Mouse (Mus musculus): ENCODE data around the gene Fryl.
"Not testable (repeated sequence)": the region's sequence is repeated elsewhere in the genome, so short reads cannot be mapped to it uniquely, and the experiment has no call there.

Gene Fryl

DNA sequence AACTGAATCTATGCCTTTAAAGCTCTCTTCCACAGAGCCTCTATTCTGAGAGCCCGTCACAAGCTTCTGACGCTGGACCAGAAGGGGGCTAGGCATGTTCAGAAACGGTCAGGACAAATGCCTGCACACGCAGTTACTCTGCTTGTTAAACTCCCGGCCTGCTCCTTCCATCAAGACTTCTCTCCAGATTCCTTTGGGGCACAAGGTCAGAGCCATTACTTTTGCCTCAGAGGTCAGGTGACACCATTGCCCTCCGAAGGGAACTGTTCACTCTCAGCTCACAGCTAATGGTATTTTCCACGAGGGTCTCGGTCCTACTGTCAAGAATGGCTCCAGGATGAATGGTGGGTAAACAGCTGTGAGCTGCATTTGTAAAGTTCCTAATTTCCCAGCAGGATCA, 164.2 kb downstream of the Fryl start:
- DNase-seq (ENCODE audit: low spot score) = no peak

DNA sequence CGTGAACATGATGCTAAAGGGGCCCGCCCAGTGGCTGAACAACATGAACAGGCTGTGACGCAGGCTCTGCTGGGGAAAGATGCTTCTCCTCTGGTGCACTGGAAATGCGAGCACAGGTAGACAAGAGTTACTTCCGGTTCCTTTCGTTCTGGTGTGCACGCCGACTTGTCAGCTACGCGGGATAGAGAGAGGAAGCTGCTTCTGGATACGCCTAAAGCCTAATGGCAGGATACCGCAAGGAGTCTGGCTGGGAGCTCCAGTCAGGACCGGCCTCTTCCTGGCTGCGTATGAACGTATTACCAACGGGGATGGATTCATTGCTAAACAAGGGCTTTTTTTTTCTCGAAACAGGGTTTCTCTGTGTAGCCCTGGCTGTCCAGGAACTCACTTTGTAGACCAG, 167.3 kb downstream of the Fryl start:
- DNase-seq (ENCODE audit: low spot score) = no peak

DNA sequence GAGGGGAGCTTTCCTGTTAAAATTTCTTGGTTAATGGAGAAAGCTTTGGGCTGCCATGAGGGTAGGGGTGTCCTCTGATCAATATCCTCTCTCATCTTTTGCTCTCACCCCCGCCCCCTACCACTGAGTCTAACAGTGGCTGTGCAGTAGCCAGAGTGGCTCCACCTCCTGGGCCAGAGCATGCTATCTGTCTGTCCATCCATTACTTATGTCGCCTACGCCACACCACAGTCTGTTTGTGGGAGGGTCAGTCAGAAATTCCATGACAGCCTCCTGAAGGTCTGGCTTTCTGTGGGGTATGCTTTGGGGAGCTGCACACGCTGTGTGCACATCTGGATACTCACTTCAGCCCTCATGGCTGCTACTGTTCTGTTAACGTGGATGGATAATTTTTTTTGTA, 174.9 kb downstream of the Fryl start:
- no peak for DNase-seq (ENCODE audit: low spot score)

DNA sequence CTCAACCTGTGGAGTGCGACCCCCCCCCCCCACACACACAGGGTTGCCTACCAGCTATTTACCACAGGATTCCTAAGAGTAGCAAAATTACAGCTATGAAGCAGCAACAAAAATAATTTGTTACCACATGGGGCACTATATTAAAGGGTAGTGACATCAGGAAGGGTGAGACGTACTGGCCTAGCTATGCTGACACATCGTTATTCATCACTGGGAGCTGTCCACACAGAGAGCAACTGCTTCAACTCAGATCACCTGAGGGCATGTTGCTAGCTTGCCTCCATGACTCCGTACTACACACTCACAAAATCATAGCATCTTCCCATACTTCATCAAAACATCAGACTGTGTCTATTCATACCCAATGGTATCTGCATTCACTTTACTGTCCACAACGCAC, 176.6 kb downstream of the Fryl start:
- no peak for DNase-seq (ENCODE audit: low spot score)

DNA sequence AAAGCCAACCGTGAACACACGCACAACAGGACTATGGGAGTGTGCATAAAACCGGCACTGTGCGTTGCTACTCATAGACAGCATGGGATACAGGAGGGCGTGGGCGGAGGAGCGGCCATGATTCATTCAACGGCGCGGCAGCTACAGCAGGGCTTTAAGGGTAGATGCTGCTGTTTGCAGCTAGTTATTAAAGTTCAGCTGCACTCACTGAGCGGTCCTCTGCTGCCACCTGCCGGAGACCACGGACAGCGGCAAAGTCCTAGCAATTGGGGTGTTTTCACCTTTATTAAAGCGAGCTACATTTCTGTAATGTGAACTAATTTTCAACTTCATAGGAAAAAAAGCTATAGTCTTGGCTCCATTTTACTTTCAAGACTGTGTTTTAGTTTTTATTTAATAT, 185.1 kb downstream of the Fryl start:
- DNase-seq (ENCODE audit: low spot score) = peak; percentile 45

DNA sequence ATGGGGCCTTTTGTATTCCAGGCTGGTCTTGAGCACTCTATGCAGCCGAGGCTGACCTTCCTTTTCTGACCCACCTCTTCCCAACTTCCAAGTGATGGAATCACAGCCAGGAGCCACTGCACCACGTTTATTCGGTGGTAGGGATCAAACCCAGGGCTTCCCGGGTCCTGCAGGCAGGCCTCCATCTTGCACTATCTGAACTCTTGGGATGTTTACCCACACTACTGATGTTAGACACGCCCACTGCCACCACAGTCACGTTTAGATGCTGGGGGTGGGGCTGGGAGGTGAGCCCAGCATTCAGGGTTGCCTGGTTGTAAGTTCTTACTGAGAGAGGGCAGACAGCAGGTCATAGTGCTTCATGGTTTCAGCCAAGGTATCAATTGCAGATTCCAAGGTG, 189.5 kb downstream of the Fryl start:
- no peak for DNase-seq (ENCODE audit: low spot score)

DNA sequence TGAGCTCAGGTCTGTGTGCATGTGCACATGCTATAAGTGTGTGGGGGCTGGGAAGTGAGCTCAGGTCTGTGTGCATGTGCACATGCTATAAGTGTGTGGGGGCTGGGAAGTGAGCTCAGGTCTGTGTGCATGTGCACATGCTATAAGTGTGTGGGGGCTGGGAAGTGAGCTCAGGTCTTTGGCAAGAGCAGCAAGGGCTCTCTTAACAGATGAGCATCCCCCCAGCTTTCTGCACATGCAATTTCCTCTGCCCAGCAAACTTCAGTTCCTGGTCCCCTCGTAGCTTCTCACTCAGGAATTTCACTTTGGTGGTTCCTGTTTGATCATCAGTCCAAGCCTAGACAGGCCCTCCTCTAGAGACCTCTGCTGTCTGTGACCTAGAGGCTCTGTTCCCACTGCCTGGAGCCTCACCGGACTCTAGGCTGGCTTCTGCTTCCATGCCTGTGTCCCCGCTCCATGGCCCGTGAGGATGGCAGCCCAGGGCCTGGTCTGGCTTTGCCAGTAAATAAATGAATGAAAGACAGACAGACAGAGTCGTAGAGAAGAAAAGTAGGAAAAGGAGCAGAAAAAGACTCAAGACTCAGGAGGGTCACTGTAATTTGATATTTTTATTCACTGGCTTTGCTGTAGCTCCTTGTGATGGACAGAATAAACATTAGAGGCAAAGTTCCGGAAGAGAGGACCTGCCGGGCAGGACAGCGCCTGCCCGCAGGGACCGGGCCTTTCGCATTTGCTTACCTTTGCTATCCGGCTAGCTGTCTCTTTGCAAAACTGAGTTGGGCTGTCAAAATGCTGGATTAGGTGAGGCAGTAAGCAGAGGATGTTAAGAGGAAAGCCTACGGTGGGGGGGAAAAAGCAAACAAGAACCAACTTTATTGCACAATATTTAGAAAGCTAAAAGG, 192.4 kb downstream of the Fryl start:
- no peak for DNase-seq (ENCODE audit: low spot score)

DNA sequence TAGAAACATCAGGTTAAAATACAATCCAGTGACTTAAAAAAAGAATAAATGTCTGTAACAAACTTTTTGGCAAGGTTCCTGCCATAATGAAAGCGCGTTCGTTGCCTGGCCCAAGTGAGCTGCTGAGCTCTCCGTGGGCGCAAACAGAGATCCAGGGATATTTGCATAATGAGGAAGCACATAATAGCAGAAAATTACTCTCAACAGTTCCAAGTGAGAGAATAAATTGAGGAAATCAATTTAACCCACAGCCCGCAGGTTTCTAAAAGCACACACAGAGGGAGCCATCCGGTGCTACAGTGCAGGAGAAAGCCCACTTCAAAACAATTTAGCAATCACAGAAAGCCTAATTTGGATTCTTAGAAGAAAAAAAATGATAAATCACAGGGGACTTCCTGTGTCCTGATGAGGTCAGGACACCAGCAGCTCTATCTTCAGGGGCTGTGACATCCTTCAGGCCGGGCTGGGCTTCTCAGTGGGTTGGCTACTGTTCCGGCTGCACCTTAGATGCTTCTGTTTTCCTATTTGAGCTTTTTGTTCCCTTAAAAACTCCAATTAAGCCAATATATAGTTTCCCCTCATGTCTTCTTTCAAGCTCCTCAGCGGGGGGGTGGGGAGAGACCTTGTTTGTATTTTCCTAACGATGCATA, 194.8 kb downstream of the Fryl start:
- DNase-seq (ENCODE audit: low spot score) = no peak

DNA sequence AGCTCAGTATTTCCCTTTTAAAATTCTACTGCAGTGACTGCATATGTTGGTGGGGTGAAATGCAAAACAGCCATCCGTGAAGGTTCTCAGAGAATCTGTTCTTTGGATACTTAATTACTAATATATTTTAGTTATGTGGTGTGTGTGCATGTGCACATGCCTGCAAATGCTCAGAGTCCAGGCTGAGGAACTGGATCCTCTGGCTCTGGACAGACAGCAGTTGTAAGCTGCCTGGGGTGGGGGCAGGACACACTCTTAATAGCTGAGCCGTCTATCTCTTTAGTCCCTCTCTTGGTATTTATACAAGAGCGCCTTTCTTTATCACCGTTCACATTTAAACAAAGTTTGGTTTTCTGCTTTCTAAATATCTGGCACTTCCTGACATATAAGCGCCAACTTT, 199.5 kb downstream of the Fryl start:
- no peak for DNase-seq (ENCODE audit: low spot score)

DNA sequence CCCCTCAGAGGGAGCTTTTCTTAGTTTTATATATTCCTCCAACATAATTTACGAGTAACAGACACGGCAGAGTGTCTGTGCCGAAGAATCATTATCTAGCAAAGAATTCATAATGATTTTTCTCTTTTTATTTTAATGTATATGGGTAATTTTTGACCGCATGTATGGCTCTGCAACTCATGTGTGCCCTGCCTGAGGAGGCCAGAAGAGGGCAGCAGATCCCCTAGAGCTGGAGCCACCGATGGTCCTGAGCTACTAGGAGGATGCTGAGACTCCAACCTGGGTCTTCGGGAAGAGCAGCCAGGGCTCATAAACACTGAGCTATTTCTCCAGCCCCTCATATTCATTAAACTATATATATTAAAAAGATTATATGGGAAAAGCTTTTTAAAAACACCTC, 200.0 kb downstream of the Fryl start:
- DNase-seq (ENCODE audit: low spot score) = peak; percentile 9

DNA sequence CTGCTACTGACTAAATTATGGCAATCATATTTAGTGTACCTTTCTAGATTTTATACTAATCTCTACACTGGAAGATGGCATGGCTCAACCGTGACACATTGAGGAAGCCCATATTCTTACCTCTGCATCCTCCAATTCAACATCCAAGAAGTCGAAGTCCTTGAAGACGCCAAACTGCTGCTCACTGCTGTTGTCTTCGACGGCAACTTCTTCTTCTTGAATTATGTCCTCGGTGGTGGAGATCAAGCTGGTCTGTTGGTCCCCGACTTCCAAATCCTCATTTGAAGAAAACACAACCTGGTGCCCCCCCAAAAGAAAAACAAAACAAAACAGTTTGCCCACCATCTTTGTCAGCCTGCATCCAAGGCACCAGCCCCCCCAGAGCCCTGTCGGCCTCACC, 202.5 kb downstream of the Fryl start:
- DNase-seq (ENCODE audit: low spot score) = no peak

DNA sequence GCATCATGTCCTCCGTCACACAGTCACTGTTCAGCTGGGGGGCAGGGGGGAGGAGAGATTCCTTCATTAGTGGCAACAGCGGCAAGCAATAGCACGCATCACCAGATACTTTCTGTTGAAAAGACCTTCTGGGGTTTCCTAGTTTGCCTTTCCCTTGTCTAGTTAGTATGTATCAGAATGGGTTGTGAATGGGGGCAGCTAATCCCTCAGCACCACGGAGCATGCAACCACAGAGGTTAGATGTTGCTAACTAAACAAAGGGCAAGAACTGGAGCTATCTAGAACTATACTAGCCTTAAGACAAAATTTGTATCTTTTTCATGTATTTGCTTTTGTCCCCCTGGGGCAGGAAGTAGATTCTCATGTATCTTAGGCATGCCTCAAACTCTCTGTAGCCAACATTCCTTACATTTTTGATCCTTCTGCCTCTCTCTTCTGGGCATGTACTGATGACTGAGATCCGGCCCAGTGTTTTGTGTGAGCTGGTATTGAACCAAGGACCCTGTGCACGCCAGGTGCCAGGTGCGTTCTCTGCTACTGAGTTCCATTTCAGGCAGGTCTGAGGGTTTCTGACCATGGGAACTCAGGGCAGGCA, 208.7 kb downstream of the Fryl start:
- no peak for DNase-seq (ENCODE audit: low spot score)

DNA sequence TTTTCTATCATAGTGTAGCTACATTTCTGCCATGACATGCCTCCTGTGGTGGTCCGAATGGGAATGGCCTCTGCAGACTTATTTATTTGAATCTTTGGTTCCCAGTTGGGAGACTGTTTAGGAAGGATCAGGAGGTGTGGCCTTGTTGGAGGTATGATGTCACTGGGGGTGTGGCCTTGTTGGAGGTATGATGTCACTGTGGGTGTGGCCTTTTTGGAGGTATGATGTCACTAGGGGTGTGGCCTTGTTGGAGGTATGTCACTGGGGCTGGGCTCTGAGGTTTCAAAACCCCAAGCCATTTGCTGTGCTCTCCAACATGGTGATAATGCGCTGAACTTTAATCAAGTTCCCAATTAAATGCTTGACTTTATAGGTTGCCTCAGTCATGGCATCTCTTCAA, 212.4 kb downstream of the Fryl start:
- DNase-seq (ENCODE audit: low spot score) = no peak

DNA sequence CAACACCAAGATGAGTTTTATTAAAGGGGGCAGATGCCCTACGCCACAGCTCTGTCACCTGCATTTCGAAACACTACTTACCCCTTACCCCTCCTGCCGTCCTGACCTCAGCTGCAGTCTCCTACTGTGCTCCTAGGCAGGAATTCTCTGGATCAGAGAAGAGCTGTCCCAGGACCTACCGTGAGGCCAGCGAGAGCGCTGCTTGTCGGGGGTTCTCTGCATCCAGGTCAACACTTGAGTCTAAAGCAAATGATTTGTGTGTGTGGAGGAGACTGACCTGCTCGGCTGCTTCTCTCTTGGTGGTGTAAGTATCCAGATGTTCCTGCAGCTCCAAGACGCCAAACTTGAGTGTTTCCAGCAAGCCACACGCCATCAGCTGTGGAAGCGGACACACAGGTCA, 223.9 kb downstream of the Fryl start:
- no peak for DNase-seq (ENCODE audit: low spot score)

DNA sequence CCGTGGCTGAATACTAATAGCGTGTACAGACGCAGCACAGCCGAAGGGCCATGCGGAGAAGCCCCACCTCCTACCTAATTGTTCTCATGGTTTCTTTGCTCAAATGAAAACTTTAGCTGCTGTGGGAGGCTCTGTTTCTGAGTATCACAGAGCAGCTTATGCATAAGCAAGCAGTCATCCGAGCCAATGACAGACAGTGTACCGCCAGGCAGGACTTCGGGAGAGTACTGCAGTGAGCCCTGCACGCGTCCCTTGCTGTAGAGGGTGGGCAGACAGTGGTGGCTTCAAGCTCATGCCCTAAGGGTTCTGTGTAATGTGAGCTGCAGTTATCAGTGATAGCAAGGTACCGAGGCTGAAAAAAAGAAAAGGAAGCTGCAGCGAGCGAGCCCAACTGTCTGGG, 227.8 kb downstream of the Fryl start:
- DNase-seq (ENCODE audit: low spot score) = no peak

DNA sequence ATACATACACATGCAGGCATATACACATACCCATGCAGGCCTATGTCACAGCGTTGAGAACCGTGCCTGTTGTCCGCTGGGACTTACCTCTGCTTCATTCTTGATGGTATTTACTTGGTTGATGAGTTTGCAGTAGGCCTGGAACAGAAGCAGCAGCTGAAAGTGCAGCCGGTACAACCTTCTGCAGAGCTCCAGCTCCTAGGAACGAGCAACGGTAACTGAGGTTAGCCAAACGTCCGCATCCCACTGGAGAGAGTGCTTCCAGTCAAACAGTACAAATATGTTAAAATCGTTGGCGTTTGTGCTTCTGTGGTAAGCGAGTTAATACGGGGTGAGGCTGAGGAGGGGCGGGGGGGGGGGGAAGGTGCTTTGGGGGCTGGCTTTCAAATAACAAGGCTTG, 232.6 kb downstream of the Fryl start:
- no peak for DNase-seq (ENCODE audit: low spot score)

DNA sequence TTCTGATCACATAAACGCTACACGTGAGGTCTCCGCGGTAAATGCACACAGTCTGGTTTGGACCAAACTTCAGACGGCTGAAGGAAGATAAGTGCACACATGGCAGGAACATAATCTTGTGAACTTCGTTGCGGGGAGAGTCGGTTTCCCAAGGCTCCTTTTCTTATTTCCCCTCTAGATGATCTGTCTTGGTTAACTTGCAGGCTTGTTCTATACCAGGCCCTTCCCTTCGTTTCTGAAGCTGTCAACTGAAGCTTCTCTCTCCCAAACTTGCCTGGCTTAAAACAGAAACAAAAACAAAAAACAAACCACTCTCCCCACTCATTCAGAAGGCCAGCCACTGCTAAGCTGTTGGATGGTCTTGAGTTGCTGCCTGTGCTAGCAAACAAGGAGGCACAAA, 241.7 kb downstream of the Fryl start:
- DNase-seq (ENCODE audit: low spot score) = no peak

DNA sequence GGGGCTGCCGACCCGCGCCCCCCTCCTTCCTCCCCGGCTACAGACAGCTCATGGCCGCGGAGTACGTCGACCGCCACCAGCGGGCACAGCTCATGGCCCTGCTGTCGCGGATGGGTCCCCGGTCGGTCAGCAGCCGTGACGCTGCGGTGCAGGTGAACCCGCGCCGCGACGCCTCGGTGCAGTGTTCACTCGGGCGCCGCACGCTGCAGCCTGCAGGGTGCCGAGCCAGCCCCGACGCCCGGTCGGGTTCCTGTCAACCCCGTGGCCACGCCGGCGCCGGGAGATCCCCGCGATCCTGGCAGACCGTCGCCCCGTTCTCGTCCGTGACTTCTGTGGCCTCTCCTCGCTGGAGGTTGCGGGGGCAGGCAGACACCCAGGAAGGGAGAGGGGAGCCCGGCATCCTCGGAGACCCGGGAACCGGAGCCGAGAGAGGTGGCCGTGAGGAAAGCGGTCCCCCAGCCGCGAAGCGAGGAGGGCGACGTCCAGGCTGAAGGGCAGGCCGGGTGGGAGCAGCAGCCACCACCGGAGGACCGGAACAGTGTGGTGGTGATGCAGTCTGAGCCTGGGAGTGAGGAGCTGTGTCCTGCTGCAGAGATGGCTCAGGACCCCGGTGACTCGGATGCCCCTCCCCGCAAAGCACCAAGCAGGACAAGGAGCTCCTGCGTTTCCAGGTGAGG, 242.7 kb downstream of the Fryl start:
- DNase-seq (ENCODE audit: low spot score) = not testable (repeated sequence)

DNA sequence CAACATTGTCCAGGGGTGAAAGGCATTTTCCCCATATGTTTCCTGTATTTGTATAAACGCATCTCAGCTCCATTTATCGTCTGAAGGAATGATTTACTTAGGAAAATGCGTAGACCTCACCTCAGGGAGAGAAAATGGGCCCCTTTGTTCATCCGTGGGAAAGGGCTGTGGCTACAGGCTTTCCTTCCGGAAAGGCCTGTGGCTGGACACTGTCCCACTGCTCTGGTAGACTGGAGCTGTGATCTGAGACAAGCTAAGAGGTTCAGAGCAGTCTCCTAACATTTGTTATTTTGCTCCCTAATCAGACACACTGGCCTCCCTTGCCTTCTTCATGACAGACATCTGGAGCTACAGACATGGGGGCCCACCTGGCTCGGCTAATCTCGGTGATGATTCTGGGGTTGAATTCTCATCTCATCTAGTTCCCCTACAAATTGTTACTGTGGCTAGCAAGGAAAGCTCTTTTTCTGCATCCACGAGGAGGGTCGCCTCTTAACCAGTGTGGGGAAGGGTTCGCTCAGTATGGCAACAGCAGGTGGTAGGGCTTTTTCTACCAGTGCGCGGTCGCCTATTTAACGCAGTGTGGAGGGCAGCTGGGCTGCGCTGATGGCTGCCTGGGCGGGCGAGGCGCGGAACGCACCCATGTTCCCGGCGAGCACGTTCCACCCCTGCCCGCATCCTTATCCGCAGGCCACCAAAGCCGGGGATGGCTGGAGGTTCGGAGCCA, 243.4 kb downstream of the Fryl start:
- not testable (repeated sequence) for DNase-seq (ENCODE audit: low spot score)

DNA sequence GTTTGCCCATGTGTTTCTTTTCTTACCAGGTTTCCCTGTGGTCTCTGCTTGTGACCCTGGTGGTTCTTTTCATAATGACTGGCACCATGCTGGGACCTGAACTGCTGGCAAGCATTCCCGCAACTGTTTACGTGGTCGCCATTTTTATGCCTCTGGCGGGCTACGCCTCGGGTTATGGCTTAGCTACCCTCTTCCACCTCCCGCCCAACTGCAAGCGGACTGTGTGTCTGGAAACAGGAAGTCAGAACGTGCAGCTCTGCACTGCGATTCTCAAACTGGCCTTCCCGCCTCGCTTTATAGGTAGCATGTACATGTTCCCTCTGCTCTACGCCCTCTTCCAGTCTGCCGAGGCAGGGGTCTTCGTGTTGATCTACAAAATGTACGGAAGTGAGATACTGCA, 244.6 kb downstream of the Fryl start:
- DNase-seq (ENCODE audit: low spot score) = not testable (repeated sequence)

DNA sequence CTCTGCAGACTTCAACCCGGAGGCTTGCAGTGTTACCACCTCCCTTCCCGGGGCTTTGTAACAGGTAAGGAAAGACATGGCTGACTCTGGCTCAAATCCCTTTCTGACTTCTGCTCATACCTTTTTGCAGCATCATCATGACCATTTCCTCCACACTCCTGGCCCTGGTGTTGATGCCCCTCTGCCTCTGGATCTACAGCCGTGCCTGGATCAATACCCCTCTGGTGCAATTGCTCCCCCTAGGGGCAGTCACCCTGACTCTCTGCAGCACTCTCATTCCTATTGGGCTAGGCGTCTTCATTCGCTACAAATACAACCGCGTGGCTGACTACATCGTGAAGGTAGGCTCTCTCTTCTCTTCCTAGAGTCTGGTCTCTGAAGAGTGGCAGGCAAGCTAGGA, 248.2 kb downstream of the Fryl start:
- not testable (repeated sequence) for DNase-seq (ENCODE audit: low spot score)

DNA sequence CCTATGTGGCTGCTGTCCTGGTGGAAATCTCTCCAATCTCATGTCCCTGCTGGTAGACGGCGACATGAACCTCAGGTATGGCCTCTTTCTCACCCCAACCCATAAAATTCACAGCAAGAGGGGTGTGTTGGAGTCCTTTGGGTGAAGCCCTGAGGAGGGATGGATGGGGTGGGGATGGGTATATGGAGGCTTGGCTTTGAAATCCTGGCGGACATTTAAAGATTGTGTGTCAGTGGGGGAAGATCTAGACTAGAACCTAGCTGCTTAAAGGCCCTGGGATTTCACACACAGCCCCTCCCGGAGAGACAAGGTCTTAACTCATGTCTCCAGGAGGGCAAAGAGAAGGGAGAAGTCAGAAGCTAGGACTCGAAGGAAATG, 248.8 kb downstream of the Fryl start:
- DNase-seq (ENCODE audit: low spot score) = no peak

Data from c-Kit-positive CD71-positive TER-119-positive erythroid progenitor cells, embryonic 14.5 days (primary cell).